Mouse (Mus musculus) cortical plate, adult 2 months (tissue): ENCODE measurements around the gene Vipr1.

Source experiments
- CTCF ChIP-seq: fragments of 200-500 bp; IDR thresholded peaks from 2 replicates; pipeline ENCODE4 v1.5.1; 2011; ENCODE audit warnings: mild to moderate bottlenecking, control low read depth, low read length; ENCODE audit not compliant: insufficient read depth; ENCODE audit errors: extremely low read depth
- POLR2A ChIP-seq: fragments of 200-500 bp; IDR thresholded peaks from 2 replicates; pipeline ENCODE4 v1.6.1; 2011; ENCODE audit warnings: mild to moderate bottlenecking, low read length, control low read depth; ENCODE audit not compliant: insufficient read depth; ENCODE audit errors: extremely low read depth

DNA sequence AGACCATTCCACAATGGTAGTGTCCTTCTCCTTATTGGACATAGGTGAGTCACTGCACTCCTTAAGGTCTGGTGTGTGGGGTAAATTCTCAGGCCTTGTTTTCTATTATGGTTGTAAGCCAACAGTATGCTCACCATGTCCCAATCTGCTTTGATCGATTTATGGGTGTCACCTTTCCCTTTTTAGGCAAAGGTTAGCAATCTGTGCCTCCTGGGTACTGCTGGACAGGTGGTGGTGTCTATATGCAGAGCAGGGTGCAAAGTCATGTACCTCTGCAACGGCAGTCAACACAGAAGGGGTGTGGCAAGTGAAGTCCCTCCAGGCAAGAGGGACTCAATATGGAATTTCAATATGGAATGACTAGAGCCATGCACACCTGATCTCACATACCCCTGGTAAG is 17.6 kb upstream of the Vipr1 start:
- TF ChIP-seq CTCF (no peak), POLR2A (no peak)
